Mouse (Mus musculus): Measurements from ENCODE around the gene Kazn.

Kazn gene

DNA sequence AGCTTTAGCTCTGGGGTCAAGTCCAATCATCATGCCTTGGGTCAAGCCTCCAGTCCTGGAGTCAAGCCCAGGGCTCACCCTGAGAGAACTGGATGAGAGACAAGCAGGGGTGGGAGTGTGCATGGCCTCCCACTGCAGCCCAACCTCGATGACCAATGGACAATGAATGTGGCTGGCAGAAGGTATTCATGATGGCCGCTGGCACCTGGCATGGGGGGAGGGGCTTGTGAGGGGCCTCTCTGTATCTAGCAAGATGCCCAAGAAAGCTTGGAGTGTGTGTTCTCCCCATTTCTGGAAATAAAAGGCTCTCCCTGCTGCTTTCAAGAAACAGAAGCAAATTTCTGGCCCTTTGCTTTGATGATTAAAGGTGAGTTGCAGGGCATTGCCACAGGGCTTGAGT lies 50.7 kb downstream of the Kazn start:
- DNase-seq = no peak

DNA sequence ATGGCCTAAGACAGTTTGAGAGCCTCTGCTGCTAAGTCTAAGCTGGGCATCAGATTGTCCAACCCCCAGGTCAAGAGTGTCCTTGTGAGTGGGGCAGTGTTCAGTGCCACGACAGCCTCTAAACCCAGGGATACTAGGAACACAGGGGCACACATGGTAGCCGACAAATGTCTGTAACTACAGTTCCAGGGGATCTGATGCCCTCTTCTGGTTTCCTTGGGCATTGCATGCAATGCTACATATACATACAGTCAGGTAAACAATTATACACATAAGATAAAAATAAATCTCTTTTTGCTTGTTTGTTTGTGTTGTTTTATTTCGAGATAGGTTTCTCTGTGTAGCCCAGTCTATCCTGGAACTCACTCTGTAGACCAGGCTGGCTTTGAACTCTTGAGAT lies 53.0 kb downstream of the Kazn start:
- DNase-seq = no peak

- DNase-seq = no peak
Observed at GRCm38 (mm10) chr4:142185533-142185900, 53.7 kb downstream of the Kazn start.

DNA sequence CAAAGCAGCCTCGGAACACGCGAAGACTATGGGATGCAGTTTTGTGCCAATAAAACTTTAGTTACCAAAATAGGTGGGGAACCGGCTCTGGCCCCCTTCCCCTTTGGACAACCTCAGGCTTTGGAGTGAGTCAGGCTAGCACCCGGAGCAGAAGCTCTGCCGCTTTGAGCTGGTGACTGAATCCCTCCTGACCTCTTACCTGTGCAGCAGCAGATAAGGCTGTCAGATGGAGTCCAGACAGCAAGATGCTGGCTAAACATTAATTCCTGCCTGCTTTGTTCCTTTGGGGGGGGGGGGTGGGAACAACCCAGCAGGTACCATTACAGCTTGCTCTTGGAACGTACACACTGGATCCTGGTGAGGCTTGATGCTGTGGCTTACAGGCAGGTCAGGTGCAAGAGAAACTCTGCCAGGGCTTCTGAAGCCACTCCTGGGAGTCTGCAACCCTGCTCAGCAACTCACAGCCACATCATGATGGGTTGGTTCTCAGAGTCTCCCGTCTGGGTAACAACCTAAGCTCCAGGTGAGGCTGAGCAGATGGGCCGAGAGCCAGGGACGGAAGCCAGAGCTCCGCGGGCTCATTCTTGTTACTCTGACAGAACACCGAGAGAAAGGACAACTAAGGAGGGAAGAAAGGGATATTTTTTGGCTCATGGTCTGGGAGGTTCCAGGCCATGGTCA lies 54.2 kb downstream of the Kazn start:
- no peak for DNase-seq

- no peak for DNase-seq
Observed at GRCm38 (mm10) chr4:142183591-142183990, 55.6 kb downstream of the Kazn start.

- no peak for DNase-seq
Observed at GRCm38 (mm10) chr4:142183015-142183414, 56.2 kb downstream of the Kazn start.

DNA sequence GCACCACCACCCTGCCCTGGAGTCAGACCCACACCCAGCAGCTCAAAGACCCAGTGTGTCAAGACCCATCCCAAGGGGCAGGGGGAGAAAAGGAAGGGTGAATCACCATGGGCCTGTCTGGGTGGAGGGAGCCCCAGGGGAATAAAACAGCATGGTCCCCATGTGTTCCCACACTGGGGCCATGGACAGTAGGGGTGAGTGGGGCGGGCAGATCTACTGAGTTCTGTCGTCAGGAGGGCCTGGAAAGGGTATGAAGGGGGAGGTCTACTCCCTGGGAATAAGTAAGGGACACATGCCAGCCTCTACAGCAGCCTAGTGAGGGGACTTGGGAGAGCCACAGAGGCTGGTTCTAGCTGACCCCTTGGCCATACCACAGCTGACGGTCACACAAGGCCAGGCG lies 57.6 kb downstream of the Kazn start:
- no peak for DNase-seq

DNA sequence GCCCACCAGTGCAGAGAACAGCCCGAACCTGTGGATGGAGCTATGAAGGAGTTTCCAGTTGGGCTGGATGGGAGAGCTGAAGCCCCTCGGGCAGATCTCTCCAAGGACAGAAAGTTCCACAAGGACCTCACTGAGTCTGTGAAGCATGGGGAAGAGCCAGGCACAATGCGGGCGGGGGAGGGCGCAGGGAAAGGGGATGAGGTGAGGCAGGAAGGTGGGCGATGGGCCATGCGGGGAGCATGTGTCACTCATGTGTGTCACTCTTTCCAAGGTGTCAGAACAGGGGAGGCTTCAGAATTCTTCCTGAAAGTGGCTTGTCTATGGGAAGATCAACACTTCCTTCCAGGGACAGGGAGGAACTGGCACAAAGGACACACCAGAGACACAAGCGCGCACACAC lies 58.3 kb downstream of the Kazn start:
- no peak for DNase-seq

GRCm38 (mm10) chr4:142180289-142180688 lies 58.9 kb downstream of the Kazn start:
- DNase-seq = no peak

DNA sequence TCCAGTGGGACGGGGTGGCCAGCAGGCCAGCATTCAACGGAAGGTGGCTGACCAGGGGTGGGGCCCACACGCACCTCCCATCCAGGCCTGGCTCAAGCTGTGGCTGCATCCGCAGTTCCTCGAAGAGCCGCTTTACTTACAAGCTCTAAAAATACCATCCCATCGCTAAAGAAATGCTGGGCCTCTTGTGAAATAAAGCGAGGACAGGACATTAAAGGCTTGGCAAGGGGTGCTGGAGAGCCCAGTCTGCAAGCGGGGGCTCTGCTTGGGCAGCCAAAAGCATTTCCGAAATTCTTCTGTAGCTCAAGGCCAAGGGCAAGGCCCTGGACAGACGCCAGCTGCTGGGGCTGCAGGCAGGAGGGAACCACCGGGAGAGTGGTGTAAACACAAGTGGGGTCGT lies 59.7 kb downstream of the Kazn start:
- no peak for DNase-seq

- no peak for DNase-seq
Observed at GRCm38 (mm10) chr4:142176732-142177131, 62.5 kb downstream of the Kazn start.

DNA sequence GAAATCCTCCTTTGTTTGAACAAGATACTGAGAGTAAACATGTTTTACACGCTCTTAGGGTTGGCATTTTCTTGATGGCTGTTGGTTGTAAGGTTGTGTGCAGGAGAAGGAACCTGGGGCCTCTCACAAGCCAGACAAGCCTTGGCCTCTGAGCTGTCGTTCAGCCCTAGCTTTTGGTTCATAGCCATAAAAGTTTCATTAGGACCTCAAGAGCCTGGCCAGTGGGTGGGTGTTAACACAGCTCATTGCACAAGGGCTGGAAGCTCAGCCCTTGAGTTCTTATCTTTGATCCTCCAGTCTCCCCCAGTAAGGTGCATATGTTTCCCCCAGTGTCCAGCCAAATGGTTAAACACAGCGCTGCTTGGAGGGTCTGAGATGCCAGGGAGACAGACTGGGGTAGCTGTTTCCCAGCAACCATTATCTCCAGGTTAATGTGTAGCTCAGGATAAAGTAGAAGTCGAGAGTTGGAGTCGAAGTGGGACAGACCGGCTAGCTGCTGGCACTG lies 65.2 kb downstream of the Kazn start:
- no peak for DNase-seq

DNA sequence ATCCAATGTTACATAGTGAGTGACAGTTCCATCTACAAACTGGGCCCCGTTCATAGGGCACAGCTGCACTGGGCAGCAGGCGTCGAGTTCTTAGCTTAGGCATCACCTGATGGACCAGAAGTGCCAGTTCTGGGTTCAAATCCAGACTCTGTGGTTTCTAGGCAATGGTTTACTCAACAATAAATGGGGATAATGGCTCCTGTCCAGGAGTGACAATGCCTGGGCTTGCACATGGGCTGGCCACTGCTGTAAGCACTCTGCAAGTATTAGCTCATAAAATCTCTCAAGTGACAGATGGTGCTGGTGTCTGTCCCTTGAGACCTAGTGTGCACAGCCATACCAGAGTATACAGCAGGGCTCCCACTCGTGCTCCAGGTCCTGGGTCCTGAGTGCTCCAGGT lies 66.3 kb downstream of the Kazn start:
- no peak for DNase-seq

DNA sequence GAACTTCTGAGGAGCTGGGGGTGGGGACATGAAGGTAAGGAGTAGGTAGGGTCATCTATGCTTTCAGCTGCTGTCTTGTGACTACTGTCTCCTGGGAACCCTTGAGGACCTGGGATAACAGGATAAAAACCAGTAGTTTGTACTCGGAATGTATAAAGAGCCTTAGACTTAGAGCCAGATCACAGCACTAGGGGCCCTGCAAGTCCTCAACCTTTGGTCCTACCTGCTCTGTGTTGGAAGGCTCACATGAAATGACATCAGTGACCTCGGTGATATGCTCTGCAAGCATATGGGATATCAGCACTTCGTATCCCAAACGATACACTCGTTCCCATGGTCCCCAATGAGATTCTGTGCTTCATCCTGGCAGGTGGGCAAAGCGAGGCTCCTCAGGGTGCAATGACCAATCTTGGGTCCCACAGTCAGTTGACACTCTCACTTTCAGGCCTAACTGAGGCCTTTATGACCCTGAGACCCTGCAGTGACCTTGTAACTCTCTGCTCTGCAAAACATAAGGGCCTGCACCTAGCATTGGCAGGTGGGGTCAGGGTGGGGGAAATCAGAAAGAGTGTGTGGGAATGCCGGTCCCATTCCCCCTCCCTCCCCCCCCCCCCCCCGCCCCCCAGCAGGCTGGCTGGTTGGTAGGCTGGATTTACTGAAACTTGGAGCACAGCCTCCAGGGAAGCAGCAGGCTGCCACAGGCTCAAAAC lies 67.3 kb downstream of the Kazn start:
- no peak for DNase-seq

- DNase-seq = no peak
Observed at GRCm38 (mm10) chr4:142170882-142171768, 68.1 kb downstream of the Kazn start.

DNA sequence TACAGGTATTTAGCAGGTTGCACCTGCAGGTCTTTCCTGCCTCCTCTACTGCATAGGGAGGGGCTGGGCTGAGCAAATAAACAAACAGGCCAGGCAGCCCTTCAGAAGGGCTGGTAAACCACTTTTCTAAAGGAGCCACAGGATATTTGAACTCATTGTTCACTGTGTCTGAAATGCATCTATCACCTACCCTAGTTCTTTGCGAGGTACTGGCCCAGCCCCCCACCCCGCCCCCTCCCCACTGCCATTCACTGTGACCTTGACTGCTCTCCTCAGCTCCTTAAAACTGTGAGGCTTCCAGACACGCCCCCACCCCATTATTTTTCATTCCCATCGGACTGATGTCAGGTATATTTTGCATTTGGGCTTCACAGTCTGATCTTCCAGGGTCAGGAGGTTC lies 69.6 kb downstream of the Kazn start:
- no peak for DNase-seq

DNA sequence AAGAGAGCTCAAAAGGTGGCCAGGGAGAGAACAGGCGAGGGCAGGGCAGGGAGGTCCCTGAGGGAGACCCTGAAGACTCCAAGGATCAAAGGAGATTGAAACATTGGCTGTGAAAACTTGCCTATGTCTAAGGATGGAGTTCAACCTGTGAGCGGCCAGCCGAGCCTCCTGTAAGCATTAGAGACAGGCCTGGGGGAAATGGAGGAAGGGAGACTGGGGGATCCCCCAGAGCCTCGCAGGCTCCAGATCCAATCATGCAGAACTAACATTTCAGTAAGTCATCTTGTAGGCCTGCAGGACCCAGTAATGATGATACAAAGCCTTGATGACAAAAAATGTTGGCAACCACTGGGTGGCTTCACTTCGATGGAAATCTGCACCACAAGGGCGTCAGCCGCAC lies 70.8 kb downstream of the Kazn start:
- no peak for DNase-seq

GRCm38 (mm10) chr4:142165835-142166701 lies 73.1 kb downstream of the Kazn start:
- peak; percentile 18 for DNase-seq

DNA sequence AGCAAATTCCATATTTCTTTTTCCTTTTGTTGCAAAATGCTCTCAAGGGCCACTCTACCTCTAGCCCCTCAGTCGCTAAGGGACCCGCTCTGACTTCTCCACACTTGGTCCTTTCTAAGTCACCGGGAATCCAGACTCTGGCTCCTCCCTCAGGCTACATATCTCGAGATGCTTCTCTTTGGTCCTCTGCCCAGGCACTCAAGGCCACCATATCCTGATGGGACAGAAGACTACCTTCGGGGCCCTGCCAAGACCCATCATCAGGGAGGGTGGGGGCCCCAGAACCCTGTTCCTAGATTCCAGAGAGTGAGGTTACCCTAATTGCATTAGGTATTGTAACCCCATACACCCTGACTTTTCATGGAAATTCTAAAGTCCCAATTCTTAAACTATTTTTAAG lies 73.8 kb downstream of the Kazn start:
- no peak for DNase-seq

GRCm38 (mm10) chr4:142164386-142164785 lies 74.8 kb downstream of the Kazn start:
- no peak for DNase-seq

DNA sequence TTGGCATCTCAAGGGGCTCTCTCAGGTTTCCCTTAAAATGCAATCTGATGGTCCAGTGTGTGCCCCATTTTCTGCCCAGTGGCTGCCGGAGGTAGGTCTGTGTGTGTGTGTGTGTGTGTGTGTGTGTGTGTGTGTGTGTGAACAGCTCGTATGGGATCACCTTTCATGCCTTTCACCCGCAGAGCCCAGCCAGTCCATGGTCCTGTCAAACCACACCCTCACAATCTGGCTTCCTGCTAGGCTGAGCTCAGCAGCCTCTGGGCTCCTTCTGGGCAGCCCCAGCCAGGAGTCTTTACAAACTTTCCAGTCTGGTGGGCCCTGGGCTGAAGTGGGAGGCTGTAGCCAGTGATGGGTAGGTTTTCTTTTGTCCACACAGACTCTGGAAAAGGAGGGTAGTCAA lies 75.3 kb downstream of the Kazn start:
- DNase-seq = no peak

DNA sequence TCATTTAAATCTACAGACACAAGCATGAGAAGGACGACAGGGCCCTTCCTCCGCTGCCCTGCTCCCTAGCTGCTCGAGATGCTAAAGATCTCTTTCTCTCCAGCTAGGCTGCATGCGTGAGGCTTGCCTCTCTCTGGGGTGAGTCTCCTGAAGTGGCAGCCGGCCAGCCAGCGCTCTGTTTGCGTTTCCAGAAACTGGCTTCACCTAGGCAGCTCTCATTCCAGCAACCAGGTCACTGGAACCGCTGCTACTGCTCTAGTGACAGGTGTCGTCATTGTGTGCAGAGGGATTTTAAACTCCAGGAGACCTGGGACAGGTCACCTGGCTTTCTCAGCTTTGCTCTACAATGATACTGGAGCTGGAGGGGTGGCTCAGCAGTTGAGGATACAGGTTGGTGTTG lies 76.5 kb downstream of the Kazn start:
- no peak for DNase-seq

GRCm38 (mm10) chr4:142162102-142162501 lies 77.1 kb downstream of the Kazn start:
- no peak for DNase-seq

Measured in thymus, postnatal 4 days (tissue).